Mouse (Mus musculus): Measurements from ENCODE around the gene Prkaa1. TPM values are rescaled to one million over a fixed set of nuclear protein-coding genes. Genes with fewer than 3 reads are reported as not detected.
A peak's percentile ranks its signal among the peaks of the same experiment; 100 is the strongest.

Prkaa1 gene
- total and polyA plus RNA-seq, 3 experiments: 5.8 to 109 (median 79.5) TPM

- Histone ChIP-seq H3K27me3 (ENCODE audit: insufficient read depth, low read length) (no peaks in the 10 kb centered on the region), H3K36me3 (replicated peaks) (peaks cover 45% of the 10 kb centered on the region), H3K9me3 (replicated peaks) (no peaks in the 10 kb centered on the region), H3K4me1 (ENCODE audit: insufficient read depth, low read depth, low read length) (peaks cover 51% of the 10 kb centered on the region), H3K4me3 (ENCODE audit: low read depth, low read length) (peak within 1 kb of the TSS; percentile 96)
- DNase-seq (ENCODE audit: low spot score) (peak; percentile 54), ATAC-seq (ENCODE audit: extremely low read depth, insufficient number of reproducible peaks, low FRiP score, poor library complexity, severe bottlenecking) (no peak)
- TF ChIP-seq CTCF (IDR thresholded peaks at IDR 0.05; ENCODE audit: low read depth, low read length) (no peak), POLR2AphosphoS5 (IDR thresholded peaks at IDR 0.05; ENCODE audit: insufficient replicate concordance, low read depth, low read length) (no peak), GATA1 (IDR thresholded peaks at IDR 0.05; ENCODE audit: borderline replicate concordance, low read length) (no peak), TAL1 (conservative IDR thresholded peaks at IDR 0.05; ENCODE audit: low read depth, low read length) (no peak), GATA2 (IDR thresholded peaks at IDR 0.05; ENCODE audit: borderline replicate concordance, low read depth, low read length) (no peak)
Measured at GRCm38 (mm10) chr15:5185366-5186292, 42.0 kb downstream of the Prkaa1 start, which contains the start of gene Ttc33. Gene Ttc33, plus strand, starts transcription at chr15:5185525.

GRCm38 (mm10) chr15:5186293-5186675 is 42.6 kb downstream of the Prkaa1 start:
- peaks cover 49% of the 10 kb centered on the region for H3K36me3 ChIP-seq (replicated peaks)
- TF ChIP-seq TAL1 (conservative IDR thresholded peaks at IDR 0.05; ENCODE audit: low read depth, low read length): no peak
- no peak for TF ChIP-seq CTCF (IDR thresholded peaks at IDR 0.05; ENCODE audit: low read depth, low read length)
- TF ChIP-seq POLR2AphosphoS5 (IDR thresholded peaks at IDR 0.05; ENCODE audit: insufficient replicate concordance, low read depth, low read length): no peak
- H3K9me3 ChIP-seq (replicated peaks): no peaks in the 10 kb centered on the region
- H3K27me3 ChIP-seq (ENCODE audit: insufficient read depth, low read length): no peaks in the 10 kb centered on the region
- peak overlapping the region; percentile 96 for H3K4me3 ChIP-seq (ENCODE audit: low read depth, low read length)
- H3K4me1 ChIP-seq (ENCODE audit: insufficient read depth, low read depth, low read length): peaks cover 51% of the 10 kb centered on the region
- DNase-seq (ENCODE audit: low spot score) (no peak), ATAC-seq (ENCODE audit: extremely low read depth, insufficient number of reproducible peaks, low FRiP score, poor library complexity, severe bottlenecking) (no peak)

GRCm38 (mm10) chr15:5187116-5187515 is 43.5 kb downstream of the Prkaa1 start:
- Histone ChIP-seq H3K4me1 (ENCODE audit: insufficient read depth, low read depth, low read length) (peaks cover 53% of the 10 kb centered on the region), H3K36me3 (replicated peaks) (peaks cover 50% of the 10 kb centered on the region), H3K27me3 (ENCODE audit: insufficient read depth, low read length) (no peaks in the 10 kb centered on the region), H3K4me3 (ENCODE audit: low read depth, low read length) (no peak overlapping the region; the same call in 1 of the 2 replicates), H3K9me3 (replicated peaks) (no peaks in the 10 kb centered on the region)
- DNase-seq (ENCODE audit: low spot score) (no peak), ATAC-seq (ENCODE audit: extremely low read depth, insufficient number of reproducible peaks, low FRiP score, poor library complexity, severe bottlenecking) (no peak)
- TF ChIP-seq CTCF (IDR thresholded peaks at IDR 0.05; ENCODE audit: low read depth, low read length): no peak
- TF ChIP-seq POLR2AphosphoS5 (IDR thresholded peaks at IDR 0.05; ENCODE audit: insufficient replicate concordance, low read depth, low read length): no peak
- TF ChIP-seq GATA1 (IDR thresholded peaks at IDR 0.05; ENCODE audit: borderline replicate concordance, low read length): no peak
- TF ChIP-seq GATA2 (IDR thresholded peaks at IDR 0.05; ENCODE audit: borderline replicate concordance, low read depth, low read length): no peak
- no peak for TF ChIP-seq TAL1 (conservative IDR thresholded peaks at IDR 0.05; ENCODE audit: low read depth, low read length)

GRCm38 (mm10) chr15:5188029-5188428 is 44.4 kb downstream of the Prkaa1 start:
- peak; percentile 85 for ATAC-seq (ENCODE audit: extremely low read depth, insufficient number of reproducible peaks, low FRiP score, poor library complexity, severe bottlenecking)
- no peak for TF ChIP-seq CTCF (IDR thresholded peaks at IDR 0.05; ENCODE audit: low read depth, low read length)
- TF ChIP-seq GATA1 (IDR thresholded peaks at IDR 0.05; ENCODE audit: borderline replicate concordance, low read length): no peak
- TF ChIP-seq POLR2AphosphoS5 (IDR thresholded peaks at IDR 0.05; ENCODE audit: insufficient replicate concordance, low read depth, low read length): no peak
- no peak for TF ChIP-seq TAL1 (conservative IDR thresholded peaks at IDR 0.05; ENCODE audit: low read depth, low read length)
- TF ChIP-seq GATA2 (IDR thresholded peaks at IDR 0.05; ENCODE audit: borderline replicate concordance, low read depth, low read length): no peak
- H3K4me1 ChIP-seq (ENCODE audit: insufficient read depth, low read depth, low read length): peaks cover 57% of the 10 kb centered on the region
- peaks cover 50% of the 10 kb centered on the region for H3K36me3 ChIP-seq (replicated peaks)
- no peaks in the 10 kb centered on the region for H3K27me3 ChIP-seq (ENCODE audit: insufficient read depth, low read length)
- H3K4me3 ChIP-seq (ENCODE audit: low read depth, low read length): no peak overlapping the region; the same call in 1 of the 2 replicates
- peak; percentile 51 for DNase-seq (ENCODE audit: low spot score)
- H3K9me3 ChIP-seq (replicated peaks): no peaks in the 10 kb centered on the region

GRCm38 (mm10) chr15:5189504-5190093 is 45.9 kb downstream of the Prkaa1 start:
- no peak for DNase-seq (ENCODE audit: low spot score)
- Histone ChIP-seq H3K4me3 (ENCODE audit: low read depth, low read length) (no peak overlapping the region), H3K9me3 (replicated peaks) (no peaks in the 10 kb centered on the region), H3K4me1 (ENCODE audit: insufficient read depth, low read depth, low read length) (peaks cover 56% of the 10 kb centered on the region), H3K27me3 (ENCODE audit: insufficient read depth, low read length) (no peaks in the 10 kb centered on the region), H3K36me3 (replicated peaks) (peaks cover 50% of the 10 kb centered on the region)
- no peak for ATAC-seq (ENCODE audit: extremely low read depth, insufficient number of reproducible peaks, low FRiP score, poor library complexity, severe bottlenecking)
- no peak for TF ChIP-seq CTCF (IDR thresholded peaks at IDR 0.05; ENCODE audit: low read depth, low read length)
- no peak for TF ChIP-seq GATA2 (IDR thresholded peaks at IDR 0.05; ENCODE audit: borderline replicate concordance, low read depth, low read length)
- no peak for TF ChIP-seq TAL1 (conservative IDR thresholded peaks at IDR 0.05; ENCODE audit: low read depth, low read length)
- TF ChIP-seq POLR2AphosphoS5 (IDR thresholded peaks at IDR 0.05; ENCODE audit: insufficient replicate concordance, low read depth, low read length): no peak
- no peak for TF ChIP-seq GATA1 (IDR thresholded peaks at IDR 0.05; ENCODE audit: borderline replicate concordance, low read length)

GRCm38 (mm10) chr15:5193833-5194232 is 50.2 kb downstream of the Prkaa1 start:
- H3K9me3 ChIP-seq (replicated peaks): no peaks in the 10 kb centered on the region
- peaks cover 84% of the 10 kb centered on the region for H3K36me3 ChIP-seq (replicated peaks)
- TF ChIP-seq TAL1 (conservative IDR thresholded peaks at IDR 0.05; ENCODE audit: low read depth, low read length): no peak
- 0 out of 2 replicates have a peak, but pooled peaks have one; percentile 12 for TF ChIP-seq CTCF (IDR thresholded peaks at IDR 0.05; ENCODE audit: low read depth, low read length)
- DNase-seq (ENCODE audit: low spot score) (no peak), ATAC-seq (ENCODE audit: extremely low read depth, insufficient number of reproducible peaks, low FRiP score, poor library complexity, severe bottlenecking) (no peak)
- H3K4me1 ChIP-seq (ENCODE audit: insufficient read depth, low read depth, low read length): peaks cover 45% of the 10 kb centered on the region
- H3K27me3 ChIP-seq (ENCODE audit: insufficient read depth, low read length): no peaks in the 10 kb centered on the region
- no peak overlapping the region for H3K4me3 ChIP-seq (ENCODE audit: low read depth, low read length)
